Mouse (Mus musculus): Measurements from ENCODE around the gene Rps15a.

The Rps15a gene
- long read RNA-seq, experiment 1, full-length matches to known transcripts, result 1,185 of 1,195 reads
- long read RNA-seq, experiment 1, partial matches to known transcripts, result 5 of 1,195 reads
- long read RNA-seq, experiment 1, other reads (novel, unspliced or antisense), result 5 of 1,195 reads
- long read RNA-seq, experiment 2, full-length matches to known transcripts, result 1,290 of 1,300 reads
- long read RNA-seq, experiment 2, partial matches to known transcripts, result 4 of 1,300 reads
- long read RNA-seq, experiment 2, other reads (novel, unspliced or antisense), result 6 of 1,300 reads

DNA sequence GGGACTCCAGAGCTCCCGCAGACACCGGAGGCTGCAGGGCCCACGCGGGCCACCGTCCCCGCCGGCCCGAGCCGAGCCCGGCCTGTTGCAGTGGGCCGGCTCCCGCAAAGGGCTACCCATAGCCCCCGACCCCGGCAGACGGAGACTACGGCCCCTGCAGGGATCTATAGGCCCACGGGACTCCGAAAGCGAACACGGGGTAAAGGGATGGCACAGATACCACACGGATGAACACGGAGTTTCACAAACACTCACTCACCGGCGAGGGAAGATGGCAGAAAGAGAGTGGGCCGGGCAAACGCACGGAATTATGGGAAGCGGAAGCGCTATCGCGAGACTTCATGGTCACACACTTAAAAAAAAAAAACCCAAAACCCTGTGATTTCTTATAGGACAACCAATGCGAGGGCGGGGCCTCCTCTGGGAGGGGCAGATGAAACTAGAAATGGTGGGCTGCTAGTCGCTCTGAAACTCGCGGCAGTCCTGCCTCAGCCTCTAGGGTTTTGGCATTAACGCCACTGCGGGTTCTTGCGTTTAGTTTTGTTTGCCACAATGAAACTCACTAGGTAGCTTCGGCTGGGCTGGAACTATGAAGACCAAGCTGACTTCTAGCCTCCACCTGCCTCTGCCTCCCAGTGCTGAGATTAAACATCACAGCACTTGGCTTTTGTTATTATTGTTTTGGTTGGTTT lies at the start of gene Rps15a:
Gene Rps15a, minus strand, starts transcription at position 312 of the 692 bp plus-strand sequence.
- intact Hi-C loops (cut with DNase I), result no loop called here

DNA sequence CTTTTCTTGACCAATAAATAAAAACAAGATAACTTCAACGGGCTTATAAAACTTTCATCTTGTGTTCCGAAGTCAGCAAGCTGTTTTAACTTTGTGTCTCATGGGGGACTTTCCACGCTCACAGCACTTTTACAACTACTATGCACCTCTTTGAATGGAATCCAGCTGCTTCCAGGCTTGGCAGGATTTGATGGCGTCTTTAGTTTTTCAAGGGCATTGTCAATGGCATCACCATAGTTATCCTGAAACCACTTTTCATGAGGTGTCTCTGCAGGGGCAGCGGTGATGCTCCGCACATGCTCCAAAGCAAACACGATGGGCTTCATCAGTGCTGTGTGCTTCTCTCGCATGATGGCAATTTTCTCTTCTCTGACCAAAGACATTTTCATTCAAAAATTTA lies 47.0 kb upstream of the Rps15a start:
- intact Hi-C loops (cut with DNase I), result loop anchor here (10.0 kb wide), 1 partner anchor 132 kb away; no protein-coding TSS in a partner anchor

- intact Hi-C loops (cut with DNase I), result loop anchor here (10.0 kb wide), 1 partner anchor 135 kb away; no protein-coding TSS in a partner anchor
Observed at GRCm38 (mm10) chr7:118160121-118160520, 44.1 kb upstream of the Rps15a start.

- intact Hi-C loops (cut with DNase I), result no loop called here
Observed at GRCm38 (mm10) chr7:118156461-118156860, 40.5 kb upstream of the Rps15a start.

DNA sequence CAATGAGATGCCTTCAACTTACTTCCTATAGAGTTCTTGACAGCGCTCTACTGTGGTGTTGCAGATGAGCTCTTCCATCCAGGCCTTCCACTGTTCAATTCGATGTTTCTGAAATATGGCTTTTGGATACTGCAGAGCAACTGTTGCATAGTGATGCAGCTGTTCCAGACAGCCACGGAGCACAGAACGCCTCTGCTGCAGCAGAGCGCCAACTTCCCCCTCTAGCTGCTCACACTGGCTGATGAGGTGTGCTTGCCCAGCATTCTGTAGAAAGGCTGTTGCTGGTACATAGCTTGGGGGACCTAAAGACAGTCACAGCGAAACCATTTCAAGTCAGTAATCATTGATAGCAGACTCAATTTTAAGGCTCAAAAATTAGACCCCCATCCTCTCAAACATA lies 38.2 kb upstream of the Rps15a start:
- intact Hi-C loops (cut with DNase I), result no loop called here

- intact Hi-C loops (cut with DNase I), result no loop called here
Observed at GRCm38 (mm10) chr7:118143602-118144001, 27.6 kb upstream of the Rps15a start.

- intact Hi-C loops (cut with DNase I), result no loop called here
Observed at GRCm38 (mm10) chr7:118143123-118143522, 27.1 kb upstream of the Rps15a start.

GRCm38 (mm10) chr7:118141271-118141670 lies 25.3 kb upstream of the Rps15a start:
- intact Hi-C loops (cut with DNase I), result no loop called here

- intact Hi-C loops (cut with DNase I), result no loop called here
Observed at GRCm38 (mm10) chr7:118135128-118135527, 19.1 kb upstream of the Rps15a start.

GRCm38 (mm10) chr7:118129430-118130041 lies 13.5 kb upstream of the Rps15a start, which contains the start of gene Arl6ip1:
Gene Arl6ip1 (minus strand): TSS chr7:118129662.
- intact Hi-C loops (cut with DNase I), result loop anchor here (10.0 kb wide), 1 partner anchor 405 kb away; the partner anchor contains the start of gene Coq7

DNA sequence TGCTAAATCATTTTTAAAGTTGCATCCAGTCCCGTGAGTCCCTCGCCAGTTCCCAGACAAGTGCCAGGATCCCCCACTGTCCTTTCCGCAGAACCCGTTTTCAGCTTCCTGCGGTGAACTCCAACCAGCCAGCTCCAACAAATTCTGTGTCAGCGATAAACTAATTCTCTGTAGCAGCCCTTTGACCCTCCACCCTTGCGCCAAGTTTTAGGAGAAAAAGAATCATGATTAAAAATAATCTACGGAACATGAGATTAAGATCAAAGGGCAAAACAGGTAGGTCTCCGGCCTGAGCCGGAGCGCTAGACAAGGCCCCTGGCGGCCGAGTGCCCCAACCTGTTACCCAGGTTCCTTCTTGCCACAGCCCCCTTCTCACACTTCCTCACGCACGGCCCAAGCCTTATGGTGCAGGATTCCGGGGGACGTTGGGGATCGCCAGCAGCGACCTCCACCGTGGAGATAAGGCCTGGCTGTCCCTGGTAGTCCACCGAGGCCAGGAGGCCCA lies 13.0 kb upstream of the Rps15a start:
- intact Hi-C loops (cut with DNase I), result loop anchor here (10.0 kb wide), 1 partner anchor 406 kb away; the partner anchor contains the start of gene Coq7

- intact Hi-C loops (cut with DNase I), result loop anchor here (10.0 kb wide), 1 partner anchor 408 kb away; the partner anchor contains the start of gene Coq7
Observed at GRCm38 (mm10) chr7:118126219-118126875, 10.4 kb upstream of the Rps15a start.

DNA sequence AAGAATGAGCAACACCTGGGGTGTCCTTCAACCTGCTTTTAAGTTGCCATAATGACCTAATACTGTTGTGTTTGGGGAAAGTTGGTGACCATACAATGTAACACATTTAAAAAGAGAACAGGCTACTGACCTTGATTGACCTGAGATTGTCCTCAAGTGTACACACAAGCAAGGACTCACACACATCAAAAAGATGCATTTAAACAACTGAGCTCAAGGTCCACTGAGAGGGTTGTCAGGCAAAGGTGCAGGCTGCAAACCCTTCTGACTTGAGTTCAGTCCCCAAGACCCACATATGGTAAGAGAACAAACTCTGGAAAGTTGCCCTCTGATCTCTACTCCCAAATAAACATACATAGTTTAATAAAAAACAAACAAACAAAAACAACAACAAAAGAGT lies 9.7 kb upstream of the Rps15a start:
- intact Hi-C loops (cut with DNase I), result loop anchor here (10.0 kb wide), 1 partner anchor 409 kb away; the partner anchor contains the start of gene Coq7

DNA sequence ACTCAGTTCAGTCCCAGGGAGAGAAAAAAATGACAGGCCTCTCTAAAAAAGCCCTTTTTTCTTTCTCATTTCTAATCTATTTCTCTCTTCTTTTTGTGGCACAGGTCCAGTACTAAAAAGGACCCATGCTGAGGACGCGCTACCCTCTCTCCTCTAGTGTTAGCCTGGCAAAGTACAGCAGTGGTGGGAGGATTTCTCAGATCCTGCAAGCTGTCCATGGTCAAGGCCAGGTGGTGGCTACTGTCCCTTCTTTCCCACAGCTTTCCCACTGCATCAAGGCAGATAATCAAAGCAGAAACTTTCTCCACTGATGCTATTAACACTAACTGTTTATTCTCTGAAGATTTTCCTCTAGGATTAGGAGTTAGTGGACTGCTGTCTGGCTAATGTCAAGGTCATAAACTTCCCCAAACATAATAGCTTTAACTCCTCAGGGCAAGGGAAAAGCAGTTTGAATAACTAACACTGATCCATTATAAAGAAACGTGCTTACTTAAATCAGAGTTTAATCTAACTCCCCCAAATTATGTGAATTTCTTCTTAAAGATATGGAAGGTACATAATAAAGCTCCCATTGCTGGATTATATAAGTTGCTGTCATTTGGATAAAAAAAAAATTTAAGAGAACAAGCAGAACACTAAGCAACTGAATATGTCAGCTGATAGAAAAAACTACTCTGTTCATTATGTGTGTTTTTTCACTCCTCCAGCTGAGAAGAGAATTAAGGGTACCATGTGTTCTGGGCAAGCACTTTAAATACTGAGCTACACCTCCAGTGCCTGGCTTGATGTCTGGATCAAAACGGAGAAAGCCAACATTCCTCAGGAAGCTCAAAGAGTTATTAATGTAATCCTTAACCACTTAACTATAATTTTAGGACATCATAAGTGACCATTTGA lies 7.8 kb upstream of the Rps15a start:
- intact Hi-C loops (cut with DNase I), result loop anchor here (10.0 kb wide), 1 partner anchor 411 kb away; the partner anchor contains the start of gene Coq7

DNA sequence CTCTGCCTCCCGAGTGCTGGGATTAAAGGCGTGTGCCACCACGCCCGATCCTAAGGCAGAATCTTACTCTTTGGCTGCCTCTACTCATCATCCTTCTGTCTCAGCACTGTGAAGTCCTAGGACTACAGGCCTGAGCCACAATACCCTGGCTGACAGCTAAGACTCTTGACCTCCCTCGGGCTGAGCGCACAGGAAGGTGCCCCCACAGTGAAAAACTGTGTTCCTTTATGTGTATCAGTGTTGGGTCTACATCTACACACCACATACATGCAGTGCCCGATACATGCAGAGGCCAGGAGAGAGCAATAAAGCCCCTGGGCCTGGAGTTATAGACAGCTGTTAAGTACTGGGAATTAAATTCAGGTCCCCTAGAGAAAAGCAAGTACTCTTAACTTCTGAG lies 6.2 kb upstream of the Rps15a start:
- intact Hi-C loops (cut with DNase I), result loop anchor here (10.0 kb wide), 1 partner anchor 413 kb away; the partner anchor contains the start of gene Coq7

GRCm38 (mm10) chr7:118120654-118121053 lies 4.7 kb upstream of the Rps15a start:
- intact Hi-C loops (cut with DNase I), result loop anchor here (10.0 kb wide), 1 partner anchor 414 kb away; the partner anchor contains the start of gene Coq7

- intact Hi-C loops (cut with DNase I), result loop anchor here (10.0 kb wide), 1 partner anchor 415 kb away; the partner anchor contains the start of gene Coq7
Observed at GRCm38 (mm10) chr7:118119946-118120345, 4.0 kb upstream of the Rps15a start.

DNA sequence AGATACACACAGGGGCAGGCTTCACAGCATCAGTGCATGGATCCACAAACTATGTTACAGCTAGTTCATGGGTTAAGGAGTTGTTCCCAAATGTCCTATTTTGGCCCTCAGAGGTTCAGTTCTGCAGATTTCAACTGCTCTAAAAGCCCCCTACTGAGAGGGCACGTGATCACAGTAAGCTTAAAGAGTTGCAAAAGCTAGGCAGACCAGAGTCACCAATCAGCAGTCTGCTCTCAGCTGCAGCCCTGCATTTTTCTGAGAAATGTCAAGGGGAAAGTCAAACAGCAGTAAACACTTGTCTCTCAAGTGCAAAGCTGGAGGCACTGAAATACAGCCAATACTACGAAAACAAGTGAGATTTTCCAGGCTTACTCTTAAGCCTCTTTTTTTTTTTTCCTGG lies 3.2 kb upstream of the Rps15a start:
- intact Hi-C loops (cut with DNase I), result no loop called here

- intact Hi-C loops (cut with DNase I), result no loop called here
Observed at GRCm38 (mm10) chr7:118118426-118118825, 2.4 kb upstream of the Rps15a start.
